Mouse (Mus musculus): Measurements from ENCODE around the gene Alox12e. TPM values are rescaled to one million over a fixed set of nuclear protein-coding genes. Genes with fewer than 3 reads are reported as not detected.
"Not testable (repeated sequence)": the region's sequence is repeated elsewhere in the genome, so short reads cannot be mapped to it uniquely, and the experiment has no call there.

The Alox12e gene
- polyA plus RNA-seq (2016; fragmentation: Nextera tagmentation; extraction: Ambion mirVana), result not detected in 2 replicates

- Histone ChIP-seq H3K4me1 (peaks cover 8% of the 10 kb centered on the region), H3K36me3 (no peaks in the 10 kb centered on the region), H3K27me3 (ENCODE audit: low read depth, poor library complexity, severe bottlenecking) (peaks cover 56% of the 10 kb centered on the region), H3K27ac (replicated peaks) (no peak within 1 kb of the TSS), H3K4me3 (peak within 1 kb of the TSS; percentile 39), H3K9me3 (replicated peaks) (no peaks in the 10 kb centered on the region)
- whole genome bisulfite sequencing, result 32% methylated on average over 7 of the region's 7 CpGs
- DNase-seq (ENCODE audit: low spot score), result no peak
These were observed at the start of gene Alox12e for GRCm38 (mm10) chr11:70322528-70322927. TSS of gene Alox12e (minus strand) at chr11:70322628.

DNA sequence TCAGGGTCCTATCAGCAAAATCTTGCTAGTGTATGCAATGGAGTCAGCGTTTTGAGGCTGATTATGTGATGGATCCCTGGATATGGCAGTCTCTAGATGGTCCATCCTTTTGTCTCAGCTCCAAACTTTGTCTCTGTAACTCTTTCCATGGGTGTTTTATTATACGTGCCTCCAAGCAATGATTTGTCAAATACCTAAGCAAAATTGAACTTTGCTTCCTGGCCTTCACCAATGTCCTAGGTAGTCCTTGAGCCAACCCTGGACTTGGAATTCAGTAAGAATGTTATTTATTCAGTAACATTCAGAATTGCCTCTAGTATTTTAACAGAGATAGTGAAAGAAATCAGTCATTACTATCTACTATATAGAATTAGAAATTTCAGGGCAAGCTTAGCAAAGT is 46.2 kb upstream of the Alox12e start:
- 76% methylated on average over 2 of the region's 2 CpGs for WGBS
- not testable (repeated sequence) for H3K27ac ChIP-seq (replicated peaks); H3K4me3 ChIP-seq; DNase-seq (ENCODE audit: low spot score); H3K27me3 ChIP-seq (ENCODE audit: low read depth, poor library complexity, severe bottlenecking); H3K4me1 ChIP-seq; H3K9me3 ChIP-seq (replicated peaks); H3K36me3 ChIP-seq

DNA sequence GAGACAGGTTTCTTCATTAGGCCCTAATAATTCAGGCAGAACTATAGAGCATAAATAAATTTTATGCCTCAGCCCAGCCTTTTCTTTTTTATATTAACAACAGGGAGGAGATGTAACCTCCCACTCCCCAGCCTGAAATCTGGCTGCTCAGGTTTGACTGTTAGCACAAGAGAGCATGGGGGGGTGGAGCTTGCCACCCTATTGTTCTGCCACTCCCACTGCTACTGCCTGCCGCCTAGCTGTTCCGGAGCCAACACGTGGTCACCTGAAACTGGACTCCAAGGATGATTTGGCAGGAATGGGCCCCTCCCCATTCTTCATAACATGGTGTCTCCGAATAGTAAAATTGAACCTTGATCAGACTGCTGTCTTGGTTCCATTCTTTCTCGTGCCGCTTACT is 45.3 kb upstream of the Alox12e start:
- not testable (repeated sequence) for H3K27me3 ChIP-seq (ENCODE audit: low read depth, poor library complexity, severe bottlenecking); DNase-seq (ENCODE audit: low spot score); H3K4me3 ChIP-seq; H3K4me1 ChIP-seq; H3K27ac ChIP-seq (replicated peaks); H3K36me3 ChIP-seq
- WGBS, result 84% methylated on average over 6 of the region's 6 CpGs
- peaks cover 14% of the 10 kb centered on the region for H3K9me3 ChIP-seq (replicated peaks)

DNA sequence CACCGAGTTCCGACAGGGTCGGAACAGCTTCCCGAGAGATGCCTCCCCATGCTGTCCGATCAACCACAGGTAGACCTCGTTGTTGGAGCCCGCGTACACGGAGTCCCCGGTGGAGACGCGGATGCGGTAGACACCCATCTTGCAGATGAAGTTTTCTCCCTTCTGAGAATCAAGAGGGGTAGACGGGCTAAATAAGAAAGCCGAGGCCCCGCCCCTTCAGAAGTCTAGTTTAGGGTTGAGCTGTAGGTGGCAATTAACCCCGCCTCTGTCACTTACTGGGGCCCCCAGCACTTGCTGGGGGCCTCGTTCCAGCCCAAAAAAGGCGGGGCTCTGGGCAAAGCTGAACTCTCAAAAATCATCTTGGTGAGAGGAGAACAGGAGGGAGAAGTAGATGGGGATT is 29.4 kb upstream of the Alox12e start, which contains the start of gene Alox15:
Alox15 (minus strand) TSS at position 164 of the 400 bp plus-strand sequence.
- Histone ChIP-seq H3K4me3 (peak within 1 kb of the TSS; percentile 55), H3K27ac (replicated peaks) (no peak within 1 kb of the TSS), H3K36me3 (no peaks in the 10 kb centered on the region), H3K9me3 (replicated peaks) (no peaks in the 10 kb centered on the region), H3K27me3 (ENCODE audit: low read depth, poor library complexity, severe bottlenecking) (peaks cover 70% of the 10 kb centered on the region), H3K4me1 (peaks cover 31% of the 10 kb centered on the region)
- DNase-seq (ENCODE audit: low spot score), result peak; percentile 27
- WGBS, result under 1% methylated on average over 19 of the region's 19 CpGs

DNA sequence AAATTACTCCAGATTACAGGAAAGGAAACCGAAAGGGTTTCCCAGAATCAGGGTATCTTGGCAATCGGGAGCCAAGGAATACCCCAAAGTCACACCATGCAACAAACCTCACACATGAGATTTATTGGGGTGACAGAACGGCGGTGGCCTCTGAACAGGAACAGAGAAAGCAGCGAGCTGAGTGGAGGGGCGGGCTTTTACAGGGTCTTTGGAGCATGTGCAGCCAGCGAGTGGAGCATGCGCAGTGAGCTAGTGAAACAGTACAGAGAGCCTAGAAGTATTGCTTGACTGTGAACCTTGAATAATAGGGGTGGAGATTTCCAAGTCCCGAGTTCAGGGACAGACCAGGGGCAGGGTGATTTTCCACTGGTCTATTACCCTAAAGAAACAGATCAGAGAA is 26.2 kb upstream of the Alox12e start:
- peaks cover 64% of the 10 kb centered on the region for H3K27me3 ChIP-seq (ENCODE audit: low read depth, poor library complexity, severe bottlenecking)
- WGBS, result 85% methylated on average over 9 of the region's 9 CpGs
- H3K4me3 ChIP-seq, result no peak overlapping the region
- H3K4me1 ChIP-seq, result peaks cover 17% of the 10 kb centered on the region
- H3K36me3 ChIP-seq, result no peaks in the 10 kb centered on the region
- no peaks in the 10 kb centered on the region for H3K9me3 ChIP-seq (replicated peaks)
- no peak for DNase-seq (ENCODE audit: low spot score)
- H3K27ac ChIP-seq (replicated peaks), result no peak overlapping the region

DNA sequence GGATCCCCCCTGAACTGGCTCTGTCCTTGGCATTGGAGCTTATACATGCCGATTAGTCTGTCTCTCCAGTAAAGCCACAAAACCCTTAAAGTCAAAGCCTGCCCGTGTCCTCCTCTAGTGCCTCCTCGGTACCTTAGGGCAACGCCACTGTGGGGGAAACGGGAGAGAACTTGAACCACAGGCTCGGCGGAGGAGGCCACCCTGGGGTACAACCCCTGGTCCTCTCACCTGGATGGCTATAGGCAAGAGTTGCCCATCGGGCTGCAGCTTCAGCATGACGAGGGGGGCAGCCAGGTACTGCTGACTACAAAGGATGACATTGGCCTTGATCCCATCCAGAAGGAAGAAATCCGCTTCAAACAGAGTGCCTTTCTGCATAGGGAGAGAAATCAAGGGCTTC is 25.4 kb upstream of the Alox12e start:
- Histone ChIP-seq H3K4me3 (no peak overlapping the region), H3K27ac (replicated peaks) (no peak overlapping the region), H3K4me1 (peaks cover 17% of the 10 kb centered on the region), H3K9me3 (replicated peaks) (no peaks in the 10 kb centered on the region), H3K27me3 (ENCODE audit: low read depth, poor library complexity, severe bottlenecking) (peaks cover 57% of the 10 kb centered on the region), H3K36me3 (no peaks in the 10 kb centered on the region)
- DNase-seq (ENCODE audit: low spot score), result no peak
- WGBS, result 85% methylated on average over 10 of the region's 10 CpGs

- H3K36me3 ChIP-seq, result no peaks in the 10 kb centered on the region
- WGBS, result 95% methylated on average over 8 of the region's 8 CpGs
- peaks cover 33% of the 10 kb centered on the region for H3K27me3 ChIP-seq (ENCODE audit: low read depth, poor library complexity, severe bottlenecking)
- H3K9me3 ChIP-seq (replicated peaks), result no peaks in the 10 kb centered on the region
- H3K4me3 ChIP-seq, result no peak overlapping the region
- H3K27ac ChIP-seq (replicated peaks), result no peak overlapping the region
- H3K4me1 ChIP-seq, result no peaks in the 10 kb centered on the region
- no peak for DNase-seq (ENCODE audit: low spot score)
These were observed 23.1 kb upstream of the Alox12e start for GRCm38 (mm10) chr11:70345546-70345945.

- Histone ChIP-seq H3K27ac (replicated peaks) (no peak overlapping the region), H3K36me3 (no peaks in the 10 kb centered on the region), H3K4me1 (no peaks in the 10 kb centered on the region), H3K27me3 (ENCODE audit: low read depth, poor library complexity, severe bottlenecking) (peaks cover 29% of the 10 kb centered on the region), H3K4me3 (no peak overlapping the region), H3K9me3 (replicated peaks) (no peaks in the 10 kb centered on the region)
- no peak for DNase-seq (ENCODE audit: low spot score)
- WGBS, result 85% methylated on average over 10 of the region's 10 CpGs
These were observed 22.6 kb upstream of the Alox12e start for GRCm38 (mm10) chr11:70345061-70345460.

GRCm38 (mm10) chr11:70339481-70339880 is 17.1 kb upstream of the Alox12e start:
- no peak for DNase-seq (ENCODE audit: low spot score)
- no peaks in the 10 kb centered on the region for H3K4me1 ChIP-seq
- H3K27me3 ChIP-seq (ENCODE audit: low read depth, poor library complexity, severe bottlenecking), result no peaks in the 10 kb centered on the region
- H3K36me3 ChIP-seq, result no peaks in the 10 kb centered on the region
- H3K4me3 ChIP-seq, result no peak overlapping the region
- no peaks in the 10 kb centered on the region for H3K9me3 ChIP-seq (replicated peaks)
- WGBS, result 29% methylated on average over 7 of the region's 7 CpGs
- no peak overlapping the region for H3K27ac ChIP-seq (replicated peaks)

- DNase-seq (ENCODE audit: low spot score), result peak; percentile 50
- no peaks in the 10 kb centered on the region for H3K9me3 ChIP-seq (replicated peaks)
- no peak overlapping the region for H3K27ac ChIP-seq (replicated peaks)
- H3K36me3 ChIP-seq, result no peaks in the 10 kb centered on the region
- no peaks in the 10 kb centered on the region for H3K4me1 ChIP-seq
- no peaks in the 10 kb centered on the region for H3K27me3 ChIP-seq (ENCODE audit: low read depth, poor library complexity, severe bottlenecking)
- H3K4me3 ChIP-seq, result no peak overlapping the region
- 41% methylated on average over 4 of the region's 4 CpGs for WGBS
These were observed 12.0 kb upstream of the Alox12e start for GRCm38 (mm10) chr11:70334477-70334876.

DNA sequence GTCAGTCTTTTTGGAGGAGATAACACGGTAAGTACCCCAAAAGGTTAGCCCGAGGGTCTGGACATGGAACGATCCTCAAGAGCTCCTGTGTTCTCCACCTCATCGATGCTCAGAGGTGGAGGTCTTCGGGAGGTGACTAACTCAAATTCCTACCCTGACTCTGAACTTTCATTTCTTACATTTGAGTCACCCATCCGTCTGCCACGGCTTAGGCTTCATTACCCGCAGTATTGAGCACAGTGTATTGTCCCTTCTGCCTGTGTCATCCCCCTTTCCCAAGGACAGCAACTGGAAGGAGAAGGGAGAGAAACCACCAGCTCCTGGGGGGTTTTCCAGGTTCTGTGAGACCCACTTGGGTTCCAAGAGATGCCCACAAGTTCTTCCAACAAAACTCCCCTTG is 2.3 kb upstream of the Alox12e start:
- Histone ChIP-seq H3K27me3 (ENCODE audit: low read depth, poor library complexity, severe bottlenecking) (peaks cover 47% of the 10 kb centered on the region), H3K9me3 (replicated peaks) (no peaks in the 10 kb centered on the region)

GRCm38 (mm10) chr11:70321664-70322063 is 764 bp downstream of the Alox12e start:
- Histone ChIP-seq H3K36me3 (no peaks in the 10 kb centered on the region), H3K9me3 (replicated peaks) (no peaks in the 10 kb centered on the region), H3K4me3 (peak overlapping the region; percentile 39), H3K27me3 (ENCODE audit: low read depth, poor library complexity, severe bottlenecking) (peaks cover 56% of the 10 kb centered on the region), H3K4me1 (peaks cover 8% of the 10 kb centered on the region), H3K27ac (replicated peaks) (no peak overlapping the region)
- 1% methylated on average over 15 of the region's 15 CpGs for WGBS
- peak; percentile 78 for DNase-seq (ENCODE audit: low spot score)

More for the DNA sequence above, 2.3 kb upstream of the Alox12e start:
- Histone ChIP-seq H3K27ac (replicated peaks) (no peak overlapping the region), H3K4me3 (no peak overlapping the region), H3K36me3 (no peaks in the 10 kb centered on the region), H3K4me1 (peaks cover 8% of the 10 kb centered on the region)
- DNase-seq (ENCODE audit: low spot score), result no peak
- WGBS, result 89% methylated on average over 8 of the region's 8 CpGs

- WGBS, result 86% methylated on average over 12 of the region's 12 CpGs
- no peak for DNase-seq (ENCODE audit: low spot score)
- H3K4me1 ChIP-seq, result peaks cover 8% of the 10 kb centered on the region
- H3K27me3 ChIP-seq (ENCODE audit: low read depth, poor library complexity, severe bottlenecking), result peaks cover 56% of the 10 kb centered on the region
- no peaks in the 10 kb centered on the region for H3K36me3 ChIP-seq
- H3K9me3 ChIP-seq (replicated peaks), result no peaks in the 10 kb centered on the region
- H3K27ac ChIP-seq (replicated peaks), result no peak overlapping the region
- no peak overlapping the region for H3K4me3 ChIP-seq
These were observed 2.8 kb downstream of the Alox12e start for GRCm38 (mm10) chr11:70319614-70320013.

DNA sequence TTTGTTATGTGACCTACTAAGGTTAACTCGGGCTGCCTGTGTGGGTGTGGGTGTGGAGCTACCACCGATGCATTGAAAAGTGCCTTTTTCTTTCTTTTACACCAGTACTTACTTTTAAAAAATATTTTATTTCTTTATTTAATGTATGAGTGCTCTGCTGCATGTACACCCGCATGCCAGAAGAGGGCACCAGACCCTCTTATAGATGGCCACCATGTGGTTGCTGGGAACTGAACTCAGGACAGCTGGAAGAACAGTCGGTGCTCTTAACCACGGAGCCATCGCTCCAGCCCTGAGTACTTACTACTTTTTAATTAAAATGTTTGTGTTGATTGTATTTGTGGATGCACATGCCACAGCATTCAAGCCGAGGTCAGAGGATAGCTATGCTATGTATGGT is 8.6 kb downstream of the Alox12e start:
- no peaks in the 10 kb centered on the region for H3K9me3 ChIP-seq (replicated peaks)
- peaks cover 3% of the 10 kb centered on the region; the same call in 1 of the 2 replicates for H3K27me3 ChIP-seq (ENCODE audit: low read depth, poor library complexity, severe bottlenecking)
- H3K27ac ChIP-seq (replicated peaks), result no peak overlapping the region
- WGBS, result 44% methylated on average over 7 of the region's 7 CpGs
- no peak overlapping the region for H3K4me3 ChIP-seq
- DNase-seq (ENCODE audit: low spot score), result no peak
- no peaks in the 10 kb centered on the region for H3K4me1 ChIP-seq
- no peaks in the 10 kb centered on the region for H3K36me3 ChIP-seq
